Mouse (Mus musculus): ENCODE results near the gene Ptpn22. TPM values are rescaled to one million over a fixed set of nuclear protein-coding genes. Genes with fewer than 3 reads are reported as not detected.

Gene Ptpn22
- total and polyA plus RNA-seq, 3 experiments: 0.68 to 1.8 (median 1.0) TPM

DNA sequence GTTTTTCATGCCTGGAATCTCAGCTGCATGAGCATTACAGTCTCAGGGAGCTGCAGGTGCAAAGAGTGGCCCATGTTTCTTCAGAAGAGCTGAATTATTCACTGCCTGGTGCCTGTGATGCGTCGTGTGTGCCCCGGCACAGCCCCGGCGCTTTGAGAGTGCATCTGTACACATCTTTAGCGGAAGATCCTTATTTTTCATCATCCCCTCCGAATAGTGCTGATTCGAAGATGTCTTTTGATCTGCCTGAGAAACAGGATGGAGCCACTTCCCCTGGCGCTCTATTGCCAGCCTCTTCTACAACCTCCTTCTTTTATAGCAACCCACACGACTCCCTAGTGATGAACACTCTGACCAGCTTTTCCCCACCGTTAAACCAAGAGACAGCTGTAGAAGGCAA is 26.4 kb downstream of the Ptpn22 start:
- TF ChIP-seq POLR2A (IDR thresholded peaks at IDR 0.05; ENCODE audit: insufficient read depth, low read depth, low read length) (no peak), CTCF (IDR thresholded peaks at IDR 0.05) (no peak), EP300 (IDR thresholded peaks at IDR 0.05; ENCODE audit: insufficient read depth, low read depth, low read length) (no peak)
- WGBS: 66% methylated on average over 11 of the region's 11 CpGs
- no peak for DNase-seq
- Histone ChIP-seq H3K27ac (no peak overlapping the region), H3K79me2 (replicated peaks; ENCODE audit: control insufficient read depth, insufficient read depth, low read length) (no peaks in the 10 kb centered on the region), H3K36me3 (ENCODE audit: control insufficient read depth, insufficient read depth, low read length) (no peaks in the 10 kb centered on the region), H3K9ac (ENCODE audit: low read depth, low read length) (no peak overlapping the region), H3K4me3 (no peak overlapping the region), H3K4me1 (ENCODE audit: control insufficient read depth, insufficient read depth, low read length) (no peaks in the 10 kb centered on the region), H3K27me3 (ENCODE audit: control insufficient read depth, insufficient read depth, low read length) (no peaks in the 10 kb centered on the region)
- intact Hi-C loops (cut with DNase I): loop anchor here (2.0 to 5.0 kb wide), 6 partner anchors 34 to 493 kb away; no protein-coding TSS in a partner anchor

DNA sequence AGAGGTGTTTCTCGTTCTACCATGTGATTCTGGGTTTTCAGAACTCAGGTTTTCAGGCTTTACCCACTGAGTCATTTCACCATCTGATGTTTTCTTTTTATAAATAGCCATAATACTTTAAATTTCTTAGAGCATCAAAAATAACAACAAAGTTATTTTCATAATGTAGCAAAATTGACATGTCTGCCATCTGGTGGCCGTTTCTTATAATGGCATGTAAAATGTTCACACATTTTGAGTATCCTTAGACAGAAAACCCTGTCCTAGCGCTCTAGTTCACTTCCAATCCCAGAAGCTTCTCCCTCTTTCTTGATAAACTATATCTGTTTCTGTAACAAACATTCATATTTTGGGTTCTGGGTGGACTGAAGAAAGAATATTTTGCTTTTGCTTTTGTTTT is 28.0 kb downstream of the Ptpn22 start:
- 14% methylated on average over 3 of the region's 3 CpGs for whole genome bisulfite sequencing
- no peaks in the 10 kb centered on the region for H3K79me2 ChIP-seq (replicated peaks; ENCODE audit: control insufficient read depth, insufficient read depth, low read length)
- no peaks in the 10 kb centered on the region for H3K27me3 ChIP-seq (ENCODE audit: control insufficient read depth, insufficient read depth, low read length)
- TF ChIP-seq EP300 (IDR thresholded peaks at IDR 0.05; ENCODE audit: insufficient read depth, low read depth, low read length) (no peak), CTCF (IDR thresholded peaks at IDR 0.05) (peak; percentile 85)
- no peak for DNase-seq
- no peak overlapping the region for H3K4me3 ChIP-seq
- H3K4me1 ChIP-seq (ENCODE audit: control insufficient read depth, insufficient read depth, low read length): no peaks in the 10 kb centered on the region
- H3K27ac ChIP-seq: no peak overlapping the region
- no peaks in the 10 kb centered on the region for H3K36me3 ChIP-seq (ENCODE audit: control insufficient read depth, insufficient read depth, low read length)
- intact Hi-C loops (cut with DNase I): loop anchor here (2.0 to 5.0 kb wide), 6 partner anchors 35 to 495 kb away; no protein-coding TSS in a partner anchor
- no peak overlapping the region for H3K9ac ChIP-seq (ENCODE audit: low read depth, low read length)

DNA sequence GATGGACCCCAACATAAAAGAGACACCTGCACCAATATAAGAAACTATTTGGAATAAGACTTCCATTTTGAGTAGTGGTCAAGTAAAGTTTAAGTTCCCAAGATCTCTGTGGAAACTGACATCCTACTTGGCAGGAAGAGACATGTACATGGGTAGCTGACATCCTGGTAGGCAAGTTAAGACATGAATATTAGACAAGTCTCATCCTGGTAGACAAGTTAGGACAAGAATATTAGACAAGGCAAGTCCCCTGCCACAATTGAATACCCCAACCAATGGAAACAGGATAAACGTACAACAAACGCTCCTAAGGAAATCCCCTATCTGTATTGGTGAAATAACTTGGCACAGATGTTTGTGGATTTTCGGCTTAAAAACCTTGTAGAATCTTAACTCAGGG is 33.8 kb downstream of the Ptpn22 start:
- no peak overlapping the region for H3K4me3 ChIP-seq
- intact Hi-C loops (cut with DNase I): no loop called here
- DNase-seq: no peak
- TF ChIP-seq EP300 (IDR thresholded peaks at IDR 0.05; ENCODE audit: insufficient read depth, low read depth, low read length): no peak
- no peak for TF ChIP-seq POLR2A (IDR thresholded peaks at IDR 0.05; ENCODE audit: insufficient read depth, low read depth, low read length)
- TF ChIP-seq CTCF (IDR thresholded peaks at IDR 0.05): no peak
- no peaks in the 10 kb centered on the region for H3K36me3 ChIP-seq (ENCODE audit: control insufficient read depth, insufficient read depth, low read length)
- H3K9ac ChIP-seq (ENCODE audit: low read depth, low read length): no peak overlapping the region
- H3K27me3 ChIP-seq (ENCODE audit: control insufficient read depth, insufficient read depth, low read length): no peaks in the 10 kb centered on the region
- WGBS: 54% methylated on average over 3 of the region's 3 CpGs
- H3K79me2 ChIP-seq (replicated peaks; ENCODE audit: control insufficient read depth, insufficient read depth, low read length): no peaks in the 10 kb centered on the region
- no peak overlapping the region for H3K27ac ChIP-seq
- no peaks in the 10 kb centered on the region for H3K4me1 ChIP-seq (ENCODE audit: control insufficient read depth, insufficient read depth, low read length)

DNA sequence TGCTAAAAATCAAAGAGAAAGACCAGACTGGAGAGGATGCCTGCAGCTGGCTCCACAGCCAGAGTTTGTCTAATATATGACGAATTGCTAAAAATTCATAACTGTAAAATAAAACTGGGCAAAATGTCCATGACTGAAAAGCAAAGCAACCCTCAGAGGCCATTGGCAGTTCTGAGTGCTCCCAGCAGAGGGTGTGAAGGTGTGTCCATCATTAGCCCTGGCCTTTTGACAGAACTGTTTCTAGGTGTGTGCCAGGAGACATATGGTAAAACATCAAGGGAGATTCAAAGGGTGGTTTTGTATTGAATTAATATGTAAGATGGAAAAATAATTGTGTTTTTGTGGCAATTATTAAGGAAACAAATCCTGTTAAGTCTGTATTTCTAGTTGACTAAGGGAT is 45.1 kb downstream of the Ptpn22 start:
- no peaks in the 10 kb centered on the region for H3K36me3 ChIP-seq (ENCODE audit: control insufficient read depth, insufficient read depth, low read length)
- H3K79me2 ChIP-seq (replicated peaks; ENCODE audit: control insufficient read depth, insufficient read depth, low read length): no peaks in the 10 kb centered on the region
- H3K27me3 ChIP-seq (ENCODE audit: control insufficient read depth, insufficient read depth, low read length): no peaks in the 10 kb centered on the region
- intact Hi-C loops (cut with DNase I): no loop called here
- peak; percentile 85 for TF ChIP-seq CTCF (IDR thresholded peaks at IDR 0.05)
- peak; percentile 53; the same call in 1 of the 2 replicates for TF ChIP-seq EP300 (IDR thresholded peaks at IDR 0.05; ENCODE audit: insufficient read depth, low read depth, low read length)
- no peak for TF ChIP-seq POLR2A (IDR thresholded peaks at IDR 0.05; ENCODE audit: insufficient read depth, low read depth, low read length)
- 74% methylated on average over 1 of the region's 1 CpGs for WGBS
- no peak overlapping the region for H3K9ac ChIP-seq (ENCODE audit: low read depth, low read length)
- H3K4me1 ChIP-seq (ENCODE audit: control insufficient read depth, insufficient read depth, low read length): no peaks in the 10 kb centered on the region
- H3K27ac ChIP-seq: no peak overlapping the region
- DNase-seq: peak; percentile 31 to 65
- H3K4me3 ChIP-seq: no peak overlapping the region

DNA sequence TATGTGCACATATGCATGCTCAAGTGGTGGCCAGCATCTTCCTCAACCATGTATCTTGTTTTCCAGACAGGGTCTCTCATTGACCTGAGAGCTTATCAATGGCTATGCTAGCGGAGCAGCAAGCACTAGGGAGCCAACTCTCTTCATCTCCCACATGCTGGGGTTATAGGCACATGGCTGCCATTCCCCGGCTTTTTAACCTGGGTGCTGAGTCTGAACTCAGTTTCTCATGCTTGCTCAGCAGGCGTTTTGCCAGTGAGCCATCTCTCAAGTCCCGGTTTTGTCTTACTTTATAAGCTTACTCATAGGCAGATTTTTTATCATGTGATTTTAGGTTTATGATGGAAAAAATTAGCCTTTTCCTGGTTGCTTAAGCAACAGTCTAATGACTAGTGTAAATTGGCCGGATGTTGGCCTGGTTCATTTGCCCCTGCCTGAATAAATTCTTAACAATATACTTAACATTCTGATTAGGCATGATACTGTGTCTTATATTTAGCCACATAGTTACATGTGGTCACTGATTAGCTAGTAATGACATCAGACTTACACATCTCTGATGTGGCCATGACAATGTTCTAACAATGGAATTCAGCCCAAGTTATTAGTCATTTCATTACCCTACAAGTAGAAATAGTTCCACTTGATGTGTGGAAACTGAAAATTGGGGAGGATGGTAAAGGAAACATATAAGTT is 47.9 kb downstream of the Ptpn22 start:
- WGBS: 65% methylated on average over 5 of the region's 5 CpGs
- no peak for DNase-seq
- no peaks in the 10 kb centered on the region for H3K4me1 ChIP-seq (ENCODE audit: control insufficient read depth, insufficient read depth, low read length)
- intact Hi-C loops (cut with DNase I): no loop called here
- H3K9ac ChIP-seq (ENCODE audit: low read depth, low read length): no peak overlapping the region
- no peak for TF ChIP-seq POLR2A (IDR thresholded peaks at IDR 0.05; ENCODE audit: insufficient read depth, low read depth, low read length)
- no peak for TF ChIP-seq EP300 (IDR thresholded peaks at IDR 0.05; ENCODE audit: insufficient read depth, low read depth, low read length)
- no peak for TF ChIP-seq CTCF (IDR thresholded peaks at IDR 0.05)
- no peaks in the 10 kb centered on the region for H3K27me3 ChIP-seq (ENCODE audit: control insufficient read depth, insufficient read depth, low read length)
- H3K36me3 ChIP-seq (ENCODE audit: control insufficient read depth, insufficient read depth, low read length): no peaks in the 10 kb centered on the region
- no peaks in the 10 kb centered on the region for H3K79me2 ChIP-seq (replicated peaks; ENCODE audit: control insufficient read depth, insufficient read depth, low read length)
- H3K4me3 ChIP-seq: no peak overlapping the region
- no peak overlapping the region for H3K27ac ChIP-seq

DNA sequence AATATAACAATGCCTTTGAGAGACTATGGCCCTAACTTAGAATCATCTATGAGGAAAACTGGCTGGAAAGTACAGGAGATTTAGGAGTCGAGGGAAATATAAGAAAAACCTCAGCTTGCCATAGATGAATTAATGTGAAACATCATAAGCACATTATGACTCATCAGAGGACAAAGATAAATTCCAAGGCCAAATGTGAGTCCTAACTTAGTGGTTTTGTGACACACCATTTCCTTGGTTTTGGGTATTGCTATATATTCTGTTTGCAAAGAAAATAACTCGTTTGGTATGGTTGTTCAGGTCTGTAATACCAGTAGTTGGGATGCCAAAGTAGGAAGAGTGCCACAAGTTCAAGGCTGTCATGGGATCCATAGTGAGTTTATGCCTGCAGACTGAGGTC is 49.2 kb downstream of the Ptpn22 start:
- H3K79me2 ChIP-seq (replicated peaks; ENCODE audit: control insufficient read depth, insufficient read depth, low read length): no peaks in the 10 kb centered on the region
- DNase-seq: no peak
- intact Hi-C loops (cut with DNase I): no loop called here

More for the DNA sequence above, 49.2 kb downstream of the Ptpn22 start:
- H3K4me3 ChIP-seq: no peak overlapping the region
- H3K9ac ChIP-seq (ENCODE audit: low read depth, low read length): no peak overlapping the region
- H3K27me3 ChIP-seq (ENCODE audit: control insufficient read depth, insufficient read depth, low read length): no peaks in the 10 kb centered on the region
- H3K36me3 ChIP-seq (ENCODE audit: control insufficient read depth, insufficient read depth, low read length): no peaks in the 10 kb centered on the region
- no peaks in the 10 kb centered on the region; the same call in 1 of the 2 replicates for H3K4me1 ChIP-seq (ENCODE audit: control insufficient read depth, insufficient read depth, low read length)
- no peak overlapping the region for H3K27ac ChIP-seq
- TF ChIP-seq EP300 (IDR thresholded peaks at IDR 0.05; ENCODE audit: insufficient read depth, low read depth, low read length) (no peak), CTCF (IDR thresholded peaks at IDR 0.05) (no peak), POLR2A (IDR thresholded peaks at IDR 0.05; ENCODE audit: insufficient read depth, low read depth, low read length) (no peak)
- WGBS: 63% methylated on average over 2 of the region's 2 CpGs
